Comparison of ENCODE assay signal across 9 mouse cellular contexts in the genomic region with DNA sequence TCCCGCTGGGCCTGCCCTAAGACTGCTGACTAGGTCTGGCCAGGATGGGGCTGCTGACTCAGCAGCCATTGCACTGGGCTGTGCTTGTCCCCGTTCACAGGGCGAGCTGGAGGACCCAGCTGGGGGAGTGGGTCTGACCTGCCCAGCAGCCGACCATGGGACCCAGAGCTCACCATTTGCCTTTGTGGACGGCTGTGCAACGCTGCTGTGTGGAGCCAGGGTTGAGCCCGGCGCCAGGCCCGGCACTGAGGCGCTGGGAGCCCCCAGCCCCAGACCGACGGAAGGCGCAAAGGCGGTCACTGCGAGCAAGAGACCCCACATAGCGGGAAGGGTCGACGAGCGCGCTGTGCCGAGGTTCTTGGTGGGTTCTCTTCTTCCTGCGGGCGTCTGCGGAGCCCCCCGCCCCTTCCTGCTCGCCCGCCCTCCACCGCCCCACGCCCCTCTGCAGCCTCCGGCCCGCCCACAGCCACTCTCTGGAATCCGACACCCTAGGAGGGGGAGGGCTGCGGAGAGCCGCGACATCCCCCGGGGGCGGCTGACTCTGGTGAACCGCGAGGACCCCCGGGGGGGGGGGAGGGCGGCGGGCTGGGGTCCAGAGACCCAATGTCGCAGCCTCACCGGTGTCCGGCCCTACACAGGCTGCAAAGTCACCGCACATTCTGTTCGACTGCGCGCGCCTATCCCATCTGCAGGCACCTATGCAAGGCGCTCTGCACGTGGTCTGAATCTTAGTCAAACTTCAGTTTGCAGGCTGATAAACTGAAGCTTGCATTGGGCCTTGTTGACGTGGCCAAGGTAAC. TPM values are rescaled to one million over a fixed set of nuclear protein-coding genes. Genes with fewer than 3 reads are reported as not detected.
A peak's percentile ranks its signal among the peaks of the same experiment; 100 is the strongest.
DNase-seq lines count a peak whose midpoint lies in the region; ATAC-seq and TF ChIP-seq lines count a peak whose summit lies in the region.
"Had no signal": no experiment of that assay in that cellular context is flagged by ENCODE, and none has a peak within 500 bp of the region (broad histone marks: within the 10 kb centered on the region; RNA-seq: fewer than 3 reads in every experiment).

A gene (minus strand): TSS at position 389 of the 800 bp plus-strand sequence.

- H3K9ac ChIP-seq in liver, embryonic 13.5 days = peak within 1 kb of the TSS; percentile 48

- no peak for TF ChIP-seq CTCF in embryonic fibroblast, embryonic 13.5 days (IDR thresholded peaks at IDR 0.05; ENCODE audit: borderline replicate concordance, insufficient read depth, low read length)

- peaks cover 42% of the 10 kb centered on the region for H3K27me3 ChIP-seq in liver, embryonic 13.5 days

- H3K4me2 ChIP-seq in liver, embryonic 13.5 days = peak within 1 kb of the TSS; percentile 65

- WGBS in liver, embryonic 13.5 days (ENCODE audit: insufficient replicate concordance) = 2% methylated on average over 39 of the region's 53 CpGs

- H3K36me3 ChIP-seq in liver, embryonic 13.5 days = no peaks in the 10 kb centered on the region
- H3K36me3 ChIP-seq: G1E had no signal

- peak; percentile 9; the same call in 1 of the 2 replicates for ATAC-seq in frontal cortex, adult (ENCODE audit: low TSS enrichment)
- peak; percentile 35 to 42; a peak in 1 of 4 replicates for ATAC-seq in hematopoietic stem cell, adult 5-6 weeks (replicated peaks in 1 of 2; ENCODE audit: insufficient read depth in 1 of 2, low FRiP score in 2 of 2, low TSS enrichment in 1 of 2, low read depth in 1 of 2, poor library complexity in 2 of 2, severe bottlenecking in 2 of 2)
- ATAC-seq in liver, embryonic 13.5 days (ENCODE audit: low read depth) = peak; percentile 51; the same call in 1 of the 2 replicates

- H3K4me3 ChIP-seq in embryonic fibroblast, embryonic 13.5 days (ENCODE audit: insufficient read depth, low read length) = peak within 1 kb of the TSS; percentile 33
- H3K4me3 ChIP-seq in liver, embryonic 13.5 days (replicated peaks) = peak within 1 kb of the TSS; percentile 53

- peaks cover 2% of the 10 kb centered on the region; the same call in 1 of the 2 replicates for H3K4me1 ChIP-seq in embryonic fibroblast, embryonic 13.5 days (ENCODE audit: control insufficient read depth, insufficient read depth, low read length)
- peaks cover 14% of the 10 kb centered on the region; the same call in 1 of the 2 replicates for H3K4me1 ChIP-seq in liver, embryonic 13.5 days (replicated peaks)

- H3K9me3 ChIP-seq in liver, embryonic 13.5 days (replicated peaks) = no peaks in the 10 kb centered on the region
- H3K9me3 ChIP-seq: G1E had no signal

- DNase-seq in frontal cortex, postnatal 25 days (ENCODE audit: low spot score in 2 of 2) = no peak
- DNase-seq in ES-CJ7 (ENCODE audit: low read depth, low spot score) = peak; percentile 64
- no peak for DNase-seq in liver, embryonic 13.5 days
- DNase-seq in skeletal muscle tissue, adult 2 months (ENCODE audit: low read depth, low spot score) = peak; percentile 11
- no peak for DNase-seq in spleen, postnatal 4 days (ENCODE audit: low spot score in 2 of 2)

- peak; percentile 42 for TF ChIP-seq POLR2A in embryonic fibroblast, embryonic 13.5 days (IDR thresholded peaks at IDR 0.05; ENCODE audit: low read depth, low read length)

- no peak within 1 kb of the TSS for H3K27ac ChIP-seq in embryonic fibroblast, embryonic 13.5 days (ENCODE audit: insufficient read depth, low read length)
- no peak within 1 kb of the TSS for H3K27ac ChIP-seq in liver, embryonic 13.5 days

RNA-seq across cellular contexts. Expression of the gene that starts here (rescaled TPM):
- 38.9 and 54.4 TPM in 2 replicates for polyA plus RNA-seq in embryonic fibroblast, embryonic 13.5 days (2011; ENCODE audit: insufficient read length, low read depth, missing spikeins)
- total RNA-seq in hematopoietic stem cell, adult 5-6 weeks (2017) = 0.94 and 6.9 TPM in 2 replicates
- 5.3 and 7.2 TPM in 2 replicates for polyA plus RNA-seq in liver, embryonic 13.5 days (2015; fragmentation: Nextera tagmentation; extraction: Ambion mirVana)
- total RNA-seq: G1E had no signal
- polyA plus RNA-seq: G1E had no signal

Comparison
In these comparisons a context has a peak if more than half of its experiments do, and no peak if none do; other contexts are left out.
1. DNase-seq: peak in ES-CJ7 (single experiment) and skeletal muscle tissue, adult 2 months (single experiment); none in frontal cortex, postnatal 25 days (0 of 2), liver, embryonic 13.5 days (single experiment) and spleen, postnatal 4 days (0 of 2).
2. Peak in every context shown above with its lines, with median percentiles within 50 percentile points of each other: ATAC-seq.